Mouse (Mus musculus): ENCODE measurements around the gene Bdp1. TPM values are rescaled to one million over a fixed set of nuclear protein-coding genes. Genes with fewer than 3 reads are reported as not detected.
A peak's percentile ranks its signal among the peaks of the same experiment; 100 is the strongest.

Gene Bdp1
- 17.9 and 19.2 TPM in 2 replicates for polyA plus RNA-seq (2015; fragmentation: Nextera tagmentation; extraction: Ambion mirVana)

GRCm38 (mm10) chr13:100103748-100104254, at the start of gene Bdp1:
TSS of gene Bdp1 (minus strand) at chr13:100104070.
- WGBS = under 1% methylated on average over 41 of the region's 44 CpGs
- H3K9ac ChIP-seq = peak within 1 kb of the TSS; percentile 98
- peaks cover 6% of the 10 kb centered on the region for H3K36me3 ChIP-seq
- ATAC-seq (ENCODE audit: extremely low read depth, insufficient number of reproducible peaks, low FRiP score, low TSS enrichment) = peak; percentile 61
- no peaks in the 10 kb centered on the region for H3K27me3 ChIP-seq (replicated peaks)
- peak within 1 kb of the TSS; percentile 90 for H3K27ac ChIP-seq (replicated peaks)
- H3K9me3 ChIP-seq = no peaks in the 10 kb centered on the region
- H3K4me2 ChIP-seq = peak within 1 kb of the TSS; percentile 77
- H3K4me1 ChIP-seq = peaks cover 27% of the 10 kb centered on the region
- peak within 1 kb of the TSS; percentile 100 for H3K4me3 ChIP-seq

GRCm38 (mm10) chr13:100152659-100153058, 48.8 kb upstream of the Bdp1 start:
- no peaks in the 10 kb centered on the region for H3K9me3 ChIP-seq
- no peaks in the 10 kb centered on the region for H3K36me3 ChIP-seq
- no peak for ATAC-seq (ENCODE audit: extremely low read depth, insufficient number of reproducible peaks, low FRiP score, low TSS enrichment)
- 26% methylated on average over 1 of the region's 1 CpGs for WGBS
- H3K4me1 ChIP-seq = no peaks in the 10 kb centered on the region
- no peak overlapping the region for H3K9ac ChIP-seq
- no peak overlapping the region for H3K4me3 ChIP-seq
- H3K27me3 ChIP-seq (replicated peaks) = no peaks in the 10 kb centered on the region
- no peak overlapping the region for H3K27ac ChIP-seq (replicated peaks)
- H3K4me2 ChIP-seq = no peak overlapping the region

GRCm38 (mm10) chr13:100141646-100142314, 37.9 kb upstream of the Bdp1 start:
- Histone ChIP-seq H3K4me3 (no peak overlapping the region), H3K9me3 (no peaks in the 10 kb centered on the region), H3K4me1 (no peaks in the 10 kb centered on the region), H3K27ac (replicated peaks) (no peak overlapping the region), H3K27me3 (replicated peaks) (no peaks in the 10 kb centered on the region), H3K9ac (no peak overlapping the region), H3K4me2 (no peak overlapping the region), H3K36me3 (peaks cover 24% of the 10 kb centered on the region)
- ATAC-seq (ENCODE audit: extremely low read depth, insufficient number of reproducible peaks, low FRiP score, low TSS enrichment) = no peak
- WGBS = 75% methylated on average over 8 of the region's 8 CpGs

GRCm38 (mm10) chr13:100125258-100125643, 21.4 kb upstream of the Bdp1 start:
- peaks cover 18% of the 10 kb centered on the region for H3K4me1 ChIP-seq
- H3K9me3 ChIP-seq = no peaks in the 10 kb centered on the region
- 3% methylated on average over 10 of the region's 10 CpGs for WGBS
- H3K4me2 ChIP-seq = peak overlapping the region; percentile 97
- H3K27me3 ChIP-seq (replicated peaks) = no peaks in the 10 kb centered on the region
- peaks cover 36% of the 10 kb centered on the region for H3K36me3 ChIP-seq
- 0 out of 2 replicates have a peak overlapping the region, but pooled peaks have one; percentile 24 for H3K27ac ChIP-seq (replicated peaks)
- peak overlapping the region; percentile 94 for H3K9ac ChIP-seq
- peak overlapping the region; percentile 92 for H3K4me3 ChIP-seq
- ATAC-seq (ENCODE audit: extremely low read depth, insufficient number of reproducible peaks, low FRiP score, low TSS enrichment) = no peak

- 4% methylated on average over 42 of the region's 42 CpGs for WGBS
- Histone ChIP-seq H3K4me2 (peak within 1 kb of the TSS; percentile 97), H3K4me1 (peaks cover 18% of the 10 kb centered on the region), H3K4me3 (peak within 1 kb of the TSS; percentile 92), H3K27ac (replicated peaks) (0 out of 2 replicates have a peak within 1 kb of the TSS, but pooled peaks have one; percentile 24), H3K27me3 (replicated peaks) (no peaks in the 10 kb centered on the region), H3K9ac (peak within 1 kb of the TSS; percentile 94), H3K36me3 (peaks cover 30% of the 10 kb centered on the region), H3K9me3 (no peaks in the 10 kb centered on the region)
- peak; percentile 58; the same call in 1 of the 2 replicates for ATAC-seq (ENCODE audit: extremely low read depth, insufficient number of reproducible peaks, low FRiP score, low TSS enrichment)
Observed at GRCm38 (mm10) chr13:100124423-100125257, 20.8 kb upstream of the Bdp1 start, which contains the start of gene Smn1. TSS of gene Smn1 (plus strand) at chr13:100124852.

GRCm38 (mm10) chr13:100123970-100124369, 20.1 kb upstream of the Bdp1 start:
- Histone ChIP-seq H3K4me2 (peak overlapping the region; percentile 97), H3K9me3 (no peaks in the 10 kb centered on the region), H3K9ac (peak overlapping the region; percentile 94; the same call in 1 of the 2 replicates), H3K4me1 (peaks cover 18% of the 10 kb centered on the region), H3K36me3 (peaks cover 23% of the 10 kb centered on the region), H3K4me3 (peak overlapping the region; percentile 92), H3K27me3 (replicated peaks) (no peaks in the 10 kb centered on the region), H3K27ac (replicated peaks) (no peak overlapping the region)
- no peak for ATAC-seq (ENCODE audit: extremely low read depth, insufficient number of reproducible peaks, low FRiP score, low TSS enrichment)
- 84% methylated on average over 3 of the region's 3 CpGs for WGBS

GRCm38 (mm10) chr13:100112218-100112972, 8.5 kb upstream of the Bdp1 start:
- Histone ChIP-seq H3K27me3 (replicated peaks) (no peaks in the 10 kb centered on the region), H3K36me3 (peaks cover 25% of the 10 kb centered on the region), H3K4me3 (no peak overlapping the region), H3K27ac (replicated peaks) (no peak overlapping the region), H3K4me2 (no peak overlapping the region), H3K9me3 (no peaks in the 10 kb centered on the region), H3K9ac (no peak overlapping the region), H3K4me1 (peaks cover 10% of the 10 kb centered on the region)
- WGBS = 37% methylated on average over 5 of the region's 5 CpGs
- ATAC-seq (ENCODE audit: extremely low read depth, insufficient number of reproducible peaks, low FRiP score, low TSS enrichment) = no peak

GRCm38 (mm10) chr13:100107652-100108472, 4.0 kb upstream of the Bdp1 start, which contains the start of gene Serf1:
TSS of gene Serf1 (plus strand) at chr13:100108012.
- H3K4me3 ChIP-seq = peak within 1 kb of the TSS; percentile 81
- H3K4me2 ChIP-seq = peak within 1 kb of the TSS; percentile 86
- H3K9ac ChIP-seq = peak within 1 kb of the TSS; percentile 85
- peaks cover 19% of the 10 kb centered on the region for H3K4me1 ChIP-seq
- H3K27ac ChIP-seq (replicated peaks) = peak within 1 kb of the TSS; percentile 73
- H3K36me3 ChIP-seq = no peaks in the 10 kb centered on the region; the same call in 1 of the 2 replicates
- no peaks in the 10 kb centered on the region for H3K27me3 ChIP-seq (replicated peaks)
- ATAC-seq (ENCODE audit: extremely low read depth, insufficient number of reproducible peaks, low FRiP score, low TSS enrichment) = peak; percentile 48; the same call in 1 of the 2 replicates
- under 1% methylated on average over 75 of the region's 76 CpGs for WGBS
- H3K9me3 ChIP-seq = no peaks in the 10 kb centered on the region

- H3K4me3 ChIP-seq = peak overlapping the region; percentile 100
- peak overlapping the region; percentile 98 for H3K9ac ChIP-seq
- WGBS = 5% methylated on average over 15 of the region's 15 CpGs
- H3K27ac ChIP-seq (replicated peaks) = peak overlapping the region; percentile 90
- H3K9me3 ChIP-seq = no peaks in the 10 kb centered on the region
- no peak for ATAC-seq (ENCODE audit: extremely low read depth, insufficient number of reproducible peaks, low FRiP score, low TSS enrichment)
- no peaks in the 10 kb centered on the region for H3K27me3 ChIP-seq (replicated peaks)
- H3K36me3 ChIP-seq = peaks cover 13% of the 10 kb centered on the region
- H3K4me2 ChIP-seq = peak overlapping the region; percentile 77
- peaks cover 24% of the 10 kb centered on the region for H3K4me1 ChIP-seq
Observed at GRCm38 (mm10) chr13:100103052-100103658, 715 bp downstream of the Bdp1 start.

- ATAC-seq (ENCODE audit: extremely low read depth, insufficient number of reproducible peaks, low FRiP score, low TSS enrichment) = no peak
- no peaks in the 10 kb centered on the region for H3K9me3 ChIP-seq
- H3K4me1 ChIP-seq = peaks cover 15% of the 10 kb centered on the region
- H3K4me3 ChIP-seq = no peak overlapping the region
- no peaks in the 10 kb centered on the region for H3K27me3 ChIP-seq (replicated peaks)
- H3K9ac ChIP-seq = no peak overlapping the region
- no peak overlapping the region for H3K4me2 ChIP-seq
- no peak overlapping the region for H3K27ac ChIP-seq (replicated peaks)
- H3K36me3 ChIP-seq = peaks cover 54% of the 10 kb centered on the region
- 83% methylated on average over 6 of the region's 6 CpGs for WGBS
Observed at GRCm38 (mm10) chr13:100098808-100099207, 5.1 kb downstream of the Bdp1 start.

Measured in heart, embryonic 13.5 days (tissue).